Mouse (Mus musculus): ENCODE results near the gene Mef2c. TPM values are rescaled to one million over a fixed set of nuclear protein-coding genes. Genes with fewer than 3 reads are reported as not detected.

Gene Mef2c
- total and polyA plus RNA-seq, 2 experiments from 2014 or later: 69.0 to 81.9 TPM

GRCm38 (mm10) chr13:83566180-83566579 is 62.3 kb downstream of the Mef2c start:
- H3K9ac ChIP-seq (replicated peaks; ENCODE audit: low read depth, low read length): no peak overlapping the region
- H3K4me2 ChIP-seq (ENCODE audit: low read depth, low read length): peak overlapping the region; percentile 53
- no peaks in the 10 kb centered on the region for H3K27me3 ChIP-seq (ENCODE audit: control insufficient read depth, insufficient read depth, low read length)
- WGBS: 10% methylated on average over 4 of the region's 4 CpGs
- TF ChIP-seq EP300 (IDR thresholded peaks at IDR 0.05; ENCODE audit: low read depth): no peak
- TF ChIP-seq CTCF (IDR thresholded peaks at IDR 0.05; ENCODE audit: low read depth): 0 out of 2 replicates have a peak, but pooled peaks have one; percentile 2
- no peaks in the 10 kb centered on the region for H3K9me3 ChIP-seq (replicated peaks; ENCODE audit: control insufficient read depth, low read length)
- DNase-seq (ENCODE audit: low spot score): peak; percentile 54
- H3K4me1 ChIP-seq (ENCODE audit: control insufficient read depth, insufficient read depth): peaks cover 54% of the 10 kb centered on the region
- H3K4me3 ChIP-seq (ENCODE audit: low read depth, low read length): peak overlapping the region; percentile 22
- peak; percentile 56 for ATAC-seq (ENCODE audit: insufficient read depth, low read depth)
- no peaks in the 10 kb centered on the region for H3K36me3 ChIP-seq (replicated peaks; ENCODE audit: control insufficient read depth, insufficient read depth, low read length)
- H3K27ac ChIP-seq (ENCODE audit: low read depth): peak overlapping the region; percentile 86

GRCm38 (mm10) chr13:83566834-83567534 is 63.1 kb downstream of the Mef2c start:
- H3K4me1 ChIP-seq (ENCODE audit: control insufficient read depth, insufficient read depth): peaks cover 59% of the 10 kb centered on the region
- peak overlapping the region; percentile 86 for H3K27ac ChIP-seq (ENCODE audit: low read depth)
- 37% methylated on average over 8 of the region's 8 CpGs for WGBS

GRCm38 (mm10) chr13:83567681-83568080 is 63.8 kb downstream of the Mef2c start:
- H3K4me2 ChIP-seq (ENCODE audit: low read depth, low read length): no peak overlapping the region
- no peak overlapping the region for H3K4me3 ChIP-seq (ENCODE audit: low read depth, low read length)
- no peaks in the 10 kb centered on the region for H3K9me3 ChIP-seq (replicated peaks; ENCODE audit: control insufficient read depth, low read length)
- 74% methylated on average over 3 of the region's 3 CpGs for WGBS
- no peak overlapping the region for H3K9ac ChIP-seq (replicated peaks; ENCODE audit: low read depth, low read length)
- ATAC-seq (ENCODE audit: insufficient read depth, low read depth): no peak
- DNase-seq (ENCODE audit: low spot score): no peak
- H3K27ac ChIP-seq (ENCODE audit: low read depth): no peak overlapping the region
- no peaks in the 10 kb centered on the region for H3K27me3 ChIP-seq (ENCODE audit: control insufficient read depth, insufficient read depth, low read length)
- peaks cover 63% of the 10 kb centered on the region for H3K4me1 ChIP-seq (ENCODE audit: control insufficient read depth, insufficient read depth)
- H3K36me3 ChIP-seq (replicated peaks; ENCODE audit: control insufficient read depth, insufficient read depth, low read length): no peaks in the 10 kb centered on the region
- TF ChIP-seq EP300 (IDR thresholded peaks at IDR 0.05; ENCODE audit: low read depth) (no peak), CTCF (IDR thresholded peaks at IDR 0.05; ENCODE audit: low read depth) (no peak)

More at GRCm38 (mm10) chr13:83566834-83567534, 63.1 kb downstream of the Mef2c start:
- Histone ChIP-seq H3K36me3 (replicated peaks; ENCODE audit: control insufficient read depth, insufficient read depth, low read length) (no peaks in the 10 kb centered on the region), H3K4me2 (ENCODE audit: low read depth, low read length) (no peak overlapping the region), H3K4me3 (ENCODE audit: low read depth, low read length) (no peak overlapping the region), H3K9ac (replicated peaks; ENCODE audit: low read depth, low read length) (no peak overlapping the region), H3K9me3 (replicated peaks; ENCODE audit: control insufficient read depth, low read length) (no peaks in the 10 kb centered on the region), H3K27me3 (ENCODE audit: control insufficient read depth, insufficient read depth, low read length) (no peaks in the 10 kb centered on the region)
- DNase-seq (ENCODE audit: low spot score): no peak
- TF ChIP-seq CTCF (IDR thresholded peaks at IDR 0.05; ENCODE audit: low read depth) (no peak), EP300 (IDR thresholded peaks at IDR 0.05; ENCODE audit: low read depth) (no peak)
- ATAC-seq (ENCODE audit: insufficient read depth, low read depth): no peak

GRCm38 (mm10) chr13:83568759-83569256 is 65.0 kb downstream of the Mef2c start:
- no peaks in the 10 kb centered on the region for H3K36me3 ChIP-seq (replicated peaks; ENCODE audit: control insufficient read depth, insufficient read depth, low read length)
- peak overlapping the region; percentile 9; the same call in 1 of the 2 replicates for H3K4me3 ChIP-seq (ENCODE audit: low read depth, low read length)
- ATAC-seq (ENCODE audit: insufficient read depth, low read depth) (no peak), DNase-seq (ENCODE audit: low spot score) (no peak)
- H3K4me1 ChIP-seq (ENCODE audit: control insufficient read depth, insufficient read depth): peaks cover 66% of the 10 kb centered on the region
- H3K4me2 ChIP-seq (ENCODE audit: low read depth, low read length): peak overlapping the region; percentile 30; the same call in 1 of the 2 replicates
- no peaks in the 10 kb centered on the region for H3K27me3 ChIP-seq (ENCODE audit: control insufficient read depth, insufficient read depth, low read length)
- H3K27ac ChIP-seq (ENCODE audit: low read depth): peak overlapping the region; percentile 73
- H3K9ac ChIP-seq (replicated peaks; ENCODE audit: low read depth, low read length): 0 out of 2 replicates have a peak overlapping the region, but pooled peaks have one; percentile 25
- no peaks in the 10 kb centered on the region for H3K9me3 ChIP-seq (replicated peaks; ENCODE audit: control insufficient read depth, low read length)
- TF ChIP-seq CTCF (IDR thresholded peaks at IDR 0.05; ENCODE audit: low read depth) (no peak), EP300 (IDR thresholded peaks at IDR 0.05; ENCODE audit: low read depth) (no peak)
- WGBS: 26% methylated on average over 11 of the region's 11 CpGs

- WGBS: 13% methylated on average over 7 of the region's 7 CpGs
- 0 out of 2 replicates have a peak, but pooled peaks have one; percentile 5 for TF ChIP-seq CTCF (IDR thresholded peaks at IDR 0.05; ENCODE audit: low read depth)
- peak; percentile 96 for TF ChIP-seq EP300 (IDR thresholded peaks at IDR 0.05; ENCODE audit: low read depth)
- H3K36me3 ChIP-seq (replicated peaks; ENCODE audit: control insufficient read depth, insufficient read depth, low read length): no peaks in the 10 kb centered on the region
- no peaks in the 10 kb centered on the region for H3K27me3 ChIP-seq (ENCODE audit: control insufficient read depth, insufficient read depth, low read length)
- H3K27ac ChIP-seq (ENCODE audit: low read depth): peak overlapping the region; percentile 91
- peak overlapping the region; percentile 52 for H3K4me2 ChIP-seq (ENCODE audit: low read depth, low read length)
- H3K9me3 ChIP-seq (replicated peaks; ENCODE audit: control insufficient read depth, low read length): no peaks in the 10 kb centered on the region
- DNase-seq (ENCODE audit: low spot score) (peak; percentile 90), ATAC-seq (ENCODE audit: insufficient read depth, low read depth) (peak; percentile 88)
- H3K4me3 ChIP-seq (ENCODE audit: low read depth, low read length): peak overlapping the region; percentile 15
- peak overlapping the region; percentile 58 for H3K9ac ChIP-seq (replicated peaks; ENCODE audit: low read depth, low read length)
- H3K4me1 ChIP-seq (ENCODE audit: control insufficient read depth, insufficient read depth): peaks cover 62% of the 10 kb centered on the region
Measured at GRCm38 (mm10) chr13:83571973-83572447, 68.2 kb downstream of the Mef2c start.

All from heart, postnatal 0 days (tissue).